Mouse (Mus musculus) cerebellum, adult 11-12 months (tissue): ENCODE data around the gene Stk26.

ENCODE experiments used
- DNase-seq: peaks from one replicate; pipeline ENCODE4 v3.0.0; 2022

Stk26 gene

DNA sequence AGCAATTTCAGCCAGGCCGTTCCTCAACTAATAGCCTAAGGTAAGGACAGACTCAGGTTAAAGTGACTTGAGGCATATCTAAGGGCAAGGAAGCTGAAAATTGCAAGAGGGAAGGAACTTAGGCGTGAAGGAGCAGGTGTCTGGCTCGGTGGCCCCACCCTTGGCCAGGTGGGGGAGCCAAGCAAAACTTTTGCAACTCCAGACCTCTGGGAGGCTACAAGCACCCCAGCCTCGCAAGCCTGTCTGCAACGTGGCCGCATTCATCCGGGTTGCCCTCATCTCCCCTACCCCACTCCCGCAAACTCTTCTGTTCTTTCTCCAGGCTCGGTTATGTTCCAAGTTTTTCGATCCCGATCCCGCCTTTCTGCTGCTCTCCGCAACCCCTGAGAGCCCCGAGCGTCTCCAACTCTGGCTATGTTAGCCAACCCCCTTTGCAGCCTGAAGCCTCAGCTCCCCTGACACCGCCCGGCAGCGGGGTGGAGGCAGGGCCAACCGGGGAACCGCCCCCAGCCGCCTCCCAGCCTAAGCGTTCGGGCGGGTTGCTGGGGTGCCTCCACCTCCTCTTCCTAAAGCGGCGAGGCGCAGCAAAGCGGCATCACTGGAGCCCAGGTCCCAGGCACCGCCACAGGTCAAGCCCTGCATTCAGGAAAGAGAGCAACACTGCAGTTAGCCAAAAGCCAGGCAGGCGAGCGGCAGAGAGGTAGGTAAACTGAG lies at the start of gene Stk26:
Gene Stk26, plus strand, starts transcription at position 201 of the 714 bp plus-strand sequence.
- DNase-seq, result peak; percentile 2

- DNase-seq, result no peak
Measured at GRCm38 (mm10) chrX:50793005-50793680, 47.7 kb upstream of the Stk26 start.

- DNase-seq, result no peak
Measured at GRCm38 (mm10) chrX:50797798-50798197, 43.0 kb upstream of the Stk26 start.

DNA sequence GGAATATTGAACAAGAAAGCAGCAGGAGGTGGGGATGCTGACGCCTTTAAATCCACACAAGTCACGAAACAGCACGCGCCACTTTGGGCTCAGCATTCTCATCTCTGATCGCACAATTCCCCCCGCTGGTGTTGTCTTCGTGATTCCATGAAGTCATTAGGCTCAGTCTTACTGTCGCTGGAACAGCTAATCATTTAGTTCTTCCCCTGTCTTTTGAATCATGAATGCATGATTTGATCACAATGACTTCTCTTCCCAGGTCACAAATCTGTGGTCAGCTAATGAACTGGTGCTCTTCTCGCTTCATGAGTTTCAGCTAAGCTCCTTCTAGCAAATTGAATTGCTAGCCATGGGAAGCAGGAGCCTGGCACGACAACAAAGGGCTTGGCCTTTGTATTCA lies 42.3 kb upstream of the Stk26 start:
- no peak for DNase-seq

- DNase-seq, result no peak
Measured at GRCm38 (mm10) chrX:50799656-50800188, 41.1 kb upstream of the Stk26 start.

- DNase-seq, result no peak
Measured at GRCm38 (mm10) chrX:50805654-50806053, 35.2 kb upstream of the Stk26 start.

GRCm38 (mm10) chrX:50823856-50824255 lies 17.0 kb upstream of the Stk26 start:
- no peak for DNase-seq

DNA sequence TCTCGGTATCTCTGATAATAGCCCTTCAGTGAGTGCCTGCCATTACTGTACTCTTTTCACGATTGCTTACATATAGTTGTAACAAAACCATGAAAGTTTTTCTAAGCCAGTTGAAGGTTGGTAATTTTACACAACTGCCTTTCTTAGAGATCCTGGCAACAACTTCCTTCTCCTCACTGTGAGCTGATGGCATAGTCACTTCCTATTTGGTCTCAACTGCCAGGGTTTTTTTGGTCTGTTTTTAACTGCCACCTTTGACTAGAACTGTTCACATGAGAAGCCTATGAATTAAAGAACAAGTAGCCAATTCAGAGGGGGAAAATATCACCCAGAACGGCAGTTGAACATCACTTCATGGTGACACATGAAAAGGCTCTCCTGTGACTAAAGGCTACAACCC lies 5.3 kb upstream of the Stk26 start:
- no peak for DNase-seq

- DNase-seq, result no peak
Measured at GRCm38 (mm10) chrX:50836029-50836691, 4.7 kb upstream of the Stk26 start.

DNA sequence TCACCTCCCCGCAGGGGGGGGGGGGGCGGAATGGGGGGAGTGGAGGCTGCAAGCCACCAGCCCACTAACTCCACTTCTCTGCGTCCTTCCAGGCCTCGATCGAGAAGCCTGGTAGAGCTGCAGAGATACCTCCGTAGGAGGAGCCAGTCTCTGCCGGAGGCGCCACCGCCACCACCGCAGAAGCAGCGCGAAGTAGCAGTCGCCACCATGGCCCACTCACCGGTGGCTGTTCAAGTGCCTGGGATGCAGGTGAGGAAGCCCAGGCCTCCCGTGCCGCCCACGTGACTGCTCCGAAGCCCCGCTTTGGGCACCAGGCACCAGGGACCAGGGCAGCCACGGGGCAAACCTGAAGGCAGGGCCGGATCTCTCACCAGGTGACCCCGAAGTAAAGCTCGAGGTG lies 740 bp downstream of the Stk26 start:
- DNase-seq, result no peak

DNA sequence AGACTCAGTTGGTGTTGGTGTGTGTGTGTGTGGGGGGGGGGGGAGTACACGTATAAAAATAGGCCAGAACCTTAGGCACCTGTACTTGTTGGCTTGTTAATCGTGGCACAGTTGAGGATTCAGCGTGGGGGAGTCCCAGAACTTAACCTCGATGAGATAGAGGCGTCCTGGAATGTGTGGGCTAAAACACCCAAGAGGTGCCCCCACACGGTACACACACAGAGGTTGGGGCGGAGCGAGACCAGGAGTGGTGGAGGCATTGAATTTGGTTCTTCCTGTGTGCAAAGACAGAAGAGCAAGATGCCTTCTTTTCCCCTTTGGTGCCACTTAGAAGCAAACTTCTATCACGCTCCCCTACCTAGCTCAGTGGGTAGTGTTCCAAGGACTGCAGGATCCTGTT lies 1.2 kb downstream of the Stk26 start:
- no peak for DNase-seq

GRCm38 (mm10) chrX:50850428-50851184 lies 9.8 kb downstream of the Stk26 start:
- DNase-seq, result no peak

DNA sequence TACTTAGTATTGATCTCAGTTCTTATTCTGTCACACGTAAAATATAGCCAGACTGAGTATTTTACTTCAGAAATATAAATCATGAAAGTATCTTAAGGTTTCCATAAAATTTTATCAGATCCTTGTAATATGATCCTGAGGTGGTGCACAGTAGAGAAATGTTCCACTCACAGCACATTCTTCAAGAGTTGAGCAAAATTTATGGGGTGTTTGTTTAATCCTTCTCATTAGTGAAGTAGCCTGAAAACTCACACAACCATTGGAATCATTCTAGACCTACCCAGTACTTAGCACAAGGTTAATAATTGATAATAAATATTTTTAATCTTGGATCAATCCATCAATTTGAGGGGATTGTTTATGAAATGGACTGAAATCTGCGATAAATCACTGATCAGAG lies 22.9 kb downstream of the Stk26 start:
- DNase-seq, result no peak

GRCm38 (mm10) chrX:50864734-50865133 lies 23.9 kb downstream of the Stk26 start:
- DNase-seq, result no peak

GRCm38 (mm10) chrX:50874246-50875002 lies 33.6 kb downstream of the Stk26 start:
- DNase-seq, result no peak

GRCm38 (mm10) chrX:50887999-50888398 lies 47.2 kb downstream of the Stk26 start:
- DNase-seq, result no peak

DNA sequence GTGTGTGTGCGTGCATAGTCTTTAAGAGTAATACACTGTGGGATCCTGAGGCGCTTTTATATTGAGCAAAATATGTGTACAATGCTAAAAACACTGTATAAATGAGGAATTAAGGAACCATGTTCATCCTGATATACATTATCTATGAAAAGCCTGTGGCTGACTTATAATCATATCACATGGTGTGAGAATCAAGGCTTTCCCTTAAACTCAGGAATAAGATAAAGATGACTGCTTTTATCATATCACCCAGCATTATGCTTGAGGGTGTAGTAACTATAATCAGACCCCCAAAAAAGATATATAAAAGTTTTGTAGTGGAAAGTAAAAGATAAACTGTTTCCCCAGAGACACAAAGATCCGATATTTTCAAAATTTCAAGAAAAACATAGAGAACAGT lies 62.6 kb downstream of the Stk26 start:
- no peak for DNase-seq

DNA sequence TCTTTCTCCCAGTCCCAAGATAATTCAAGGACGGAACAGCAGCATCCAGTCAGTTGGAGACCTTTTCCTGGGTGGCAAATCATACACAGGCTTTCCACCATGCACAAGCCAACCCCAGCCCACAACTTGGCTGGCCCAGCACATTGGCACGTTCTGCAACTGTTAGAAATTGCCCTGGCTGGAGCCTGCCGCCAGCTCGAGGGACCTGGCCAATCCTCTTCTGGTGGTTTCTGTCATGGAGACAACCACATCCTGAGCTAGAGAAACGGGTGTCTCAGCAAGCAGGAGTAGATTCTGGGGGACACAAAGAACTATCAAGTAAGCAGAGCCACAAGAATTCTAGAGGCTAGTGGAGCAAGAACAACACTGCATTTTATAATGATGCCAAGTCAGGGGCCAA lies 69.1 kb downstream of the Stk26 start:
- DNase-seq, result no peak

DNA sequence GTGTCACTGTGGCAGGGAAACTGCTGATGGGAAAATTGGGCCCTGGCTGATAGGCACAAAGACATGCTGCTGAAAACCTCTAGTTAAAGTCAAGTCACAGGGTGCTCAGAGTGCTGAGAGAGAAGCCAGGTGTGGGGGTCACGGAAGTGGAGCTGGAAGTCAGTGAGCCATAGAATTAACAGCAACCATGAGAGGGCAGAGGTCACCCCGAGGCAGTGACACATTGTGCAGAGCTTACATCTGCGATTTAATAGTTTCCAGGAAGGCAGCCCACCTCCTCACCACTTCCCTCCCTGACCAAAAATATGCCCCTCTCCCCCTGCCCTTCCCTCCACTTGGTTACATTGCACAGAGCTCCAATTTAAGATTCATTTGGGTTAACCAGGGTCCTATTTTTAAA lies 76.5 kb downstream of the Stk26 start:
- DNase-seq, result no peak

GRCm38 (mm10) chrX:50918754-50919153 lies 77.9 kb downstream of the Stk26 start:
- DNase-seq, result no peak

GRCm38 (mm10) chrX:50924629-50925364 lies 84.0 kb downstream of the Stk26 start:
- no peak for DNase-seq
